Mouse (Mus musculus) retina, postnatal 1 day (tissue): ENCODE results near the gene Dab2ip.
A peak's percentile ranks its signal among the peaks of the same experiment; 100 is the strongest.

Experiments used
- DNase-seq: peaks from one replicate; pipeline ENCODE4 v3.0.0-alpha.2; 2012

Dab2ip gene

DNA sequence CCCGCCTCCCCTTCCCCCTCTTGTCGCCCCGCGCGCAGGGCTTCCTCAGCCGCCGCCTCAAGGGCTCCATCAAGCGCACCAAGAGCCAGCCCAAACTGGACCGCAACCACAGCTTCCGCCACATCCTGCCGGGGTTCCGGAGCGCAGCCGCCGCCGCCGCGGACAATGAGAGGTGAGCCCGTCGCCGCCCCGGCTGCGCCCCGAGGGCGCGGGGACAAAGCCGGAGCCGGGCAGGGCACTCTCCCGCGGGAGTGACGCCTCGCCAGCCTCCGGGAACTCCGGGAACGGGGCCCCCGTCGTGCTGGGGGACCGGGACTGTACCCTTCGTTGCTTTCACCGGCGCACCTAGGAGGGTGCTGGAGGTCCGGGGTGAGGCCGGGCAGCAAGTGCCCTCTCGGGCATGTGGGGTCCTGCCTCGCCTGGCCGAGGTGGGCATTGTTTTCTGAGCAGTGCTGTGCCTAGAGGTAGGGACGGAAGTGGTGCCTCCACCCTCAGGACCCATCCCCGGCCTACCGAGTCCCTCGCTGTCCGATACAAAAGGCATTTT, 103.5 kb downstream of the Dab2ip start:
- DNase-seq: peak; percentile 67

DNA sequence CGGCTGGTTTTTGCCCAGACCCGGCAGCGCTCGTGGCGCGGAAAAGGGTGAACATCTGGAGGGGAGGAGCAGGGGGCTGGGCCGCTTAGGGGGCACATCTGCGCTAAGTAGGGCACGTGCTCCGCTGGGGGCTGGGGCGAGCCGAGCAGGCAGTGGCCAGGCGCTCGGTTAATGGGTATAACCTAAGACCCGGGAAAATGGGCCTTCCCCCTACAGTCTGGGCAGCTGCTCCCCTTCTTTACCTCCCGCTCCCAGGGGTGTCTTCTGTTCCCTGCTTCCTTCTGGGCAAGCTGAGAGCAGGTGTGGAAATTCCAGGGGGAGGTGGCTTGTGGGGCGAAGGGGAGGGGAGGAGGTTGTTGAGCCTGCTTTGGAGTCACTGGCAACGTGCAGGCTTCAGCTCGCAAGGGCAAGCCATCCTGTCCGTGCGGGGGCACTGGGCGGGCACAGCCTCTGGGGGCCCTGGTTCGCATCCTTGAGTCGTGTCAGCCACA, 104.0 kb downstream of the Dab2ip start:
- peak; percentile 76 for DNase-seq

DNA sequence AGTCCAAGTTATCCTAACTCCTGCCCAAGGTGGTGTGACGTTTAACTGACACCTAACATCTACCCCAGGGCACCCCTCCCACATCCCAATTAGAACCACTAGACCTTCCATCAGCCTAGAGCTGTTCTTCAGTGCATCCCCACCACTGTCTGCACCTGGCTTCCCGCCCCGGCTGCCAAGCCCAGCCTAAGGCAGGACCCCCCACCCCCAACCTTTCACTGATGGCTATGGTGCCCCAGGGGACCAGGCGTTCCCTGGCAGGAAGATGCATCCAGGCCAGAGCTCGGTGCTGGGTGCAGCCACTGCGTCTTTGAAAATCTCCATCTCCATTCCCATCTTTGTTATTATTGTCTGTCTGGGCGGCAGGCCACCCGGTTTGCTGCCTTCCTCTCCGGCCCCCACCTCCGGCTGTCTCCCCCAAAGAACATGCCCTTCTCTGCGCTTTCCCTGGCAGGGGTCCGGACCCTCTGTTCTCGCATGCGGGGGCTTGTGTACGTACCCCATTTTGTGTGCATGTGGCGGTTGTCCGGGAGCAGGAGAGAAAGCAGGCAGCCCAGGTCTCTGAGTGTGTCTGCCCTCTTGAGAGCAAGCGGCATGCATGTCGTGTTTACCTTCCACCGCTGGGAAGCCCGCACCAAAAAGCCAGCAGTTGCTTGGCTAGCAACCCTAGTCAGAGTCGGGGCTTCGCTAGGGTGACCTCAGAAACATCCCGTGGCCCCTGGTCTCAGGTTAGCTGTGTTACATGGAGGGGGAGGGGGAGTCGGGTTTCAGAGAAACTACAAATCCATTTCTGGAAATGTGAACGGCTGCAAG, 104.9 kb downstream of the Dab2ip start:
- DNase-seq: peak; percentile 42

DNA sequence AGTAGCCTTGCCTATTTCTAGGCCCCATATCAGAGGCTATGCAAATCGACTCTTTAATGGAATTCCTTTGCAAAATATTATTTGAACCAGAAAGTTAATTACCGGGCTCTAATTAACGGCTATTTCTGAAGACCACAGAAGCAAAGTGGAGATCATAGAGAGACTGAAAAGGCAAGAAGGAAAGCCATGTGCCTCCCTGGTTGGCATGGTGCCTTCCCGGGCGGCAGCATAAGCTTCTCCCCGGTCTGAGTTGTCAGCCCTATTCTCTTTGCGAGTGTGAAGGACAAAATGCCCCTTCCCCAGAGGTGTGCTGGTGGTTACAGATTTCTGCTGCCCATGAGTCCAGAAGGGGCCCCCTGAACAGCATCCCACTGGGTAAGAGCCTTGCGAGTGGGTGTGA, 109.7 kb downstream of the Dab2ip start:
- no peak for DNase-seq

DNA sequence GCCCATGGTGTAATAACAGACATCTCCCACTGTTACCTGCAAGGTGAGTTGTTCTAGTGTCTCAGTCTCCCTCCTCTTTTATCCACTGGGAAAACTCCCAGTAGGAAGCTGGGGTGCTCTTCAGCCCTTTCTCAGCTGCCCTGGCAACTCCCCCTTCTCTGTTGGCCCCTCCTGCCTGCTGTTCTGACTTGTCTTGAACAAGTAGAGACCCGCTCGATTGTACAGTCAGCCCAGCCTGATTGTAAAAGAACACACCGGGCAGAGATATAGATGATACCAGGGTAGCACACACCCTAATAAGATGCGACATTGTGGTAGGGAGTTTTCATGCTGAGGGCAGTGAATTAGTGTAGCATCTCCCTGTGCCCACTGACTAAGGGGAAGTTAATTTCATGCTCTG, 111.2 kb downstream of the Dab2ip start:
- DNase-seq: no peak

DNA sequence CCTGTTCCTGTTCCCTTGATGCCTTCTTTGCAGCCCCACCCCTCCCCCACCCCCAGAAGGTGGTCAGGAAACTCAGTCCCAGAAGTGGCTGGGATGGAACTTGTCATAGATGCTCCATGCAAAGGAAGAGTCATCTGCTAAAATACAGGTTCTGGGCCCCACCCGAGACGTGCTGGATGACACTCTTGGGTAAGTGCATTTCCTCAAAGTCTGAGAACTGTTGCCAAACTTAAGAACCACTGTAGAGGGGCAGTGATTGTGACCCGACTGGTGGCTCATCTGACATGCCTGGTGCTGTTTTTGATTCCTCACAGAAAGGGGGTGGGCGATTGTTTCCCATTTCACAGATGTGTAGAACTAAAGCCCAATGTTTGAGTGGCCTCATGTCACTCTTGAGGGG, 111.7 kb downstream of the Dab2ip start:
- no peak for DNase-seq

DNA sequence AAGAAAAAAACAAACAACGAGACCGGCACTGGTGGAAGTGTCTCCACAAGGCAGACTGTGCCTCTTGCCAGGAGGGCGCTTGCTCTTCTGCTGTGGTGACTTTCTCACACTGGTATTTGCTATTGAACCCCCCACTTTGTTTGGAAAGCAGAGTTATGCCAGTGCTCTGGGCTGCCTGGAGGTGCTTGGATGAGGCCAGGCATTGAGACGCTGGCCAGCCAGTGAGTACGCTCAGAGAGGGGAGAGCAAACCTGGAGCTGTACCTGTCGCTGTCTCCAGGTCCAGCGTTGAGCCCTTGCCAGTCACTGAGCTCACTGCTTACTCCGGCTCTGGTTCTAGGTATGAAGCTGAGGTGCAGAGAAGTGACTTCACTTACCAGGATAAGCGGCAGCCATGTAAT, 112.2 kb downstream of the Dab2ip start:
- DNase-seq: no peak

DNA sequence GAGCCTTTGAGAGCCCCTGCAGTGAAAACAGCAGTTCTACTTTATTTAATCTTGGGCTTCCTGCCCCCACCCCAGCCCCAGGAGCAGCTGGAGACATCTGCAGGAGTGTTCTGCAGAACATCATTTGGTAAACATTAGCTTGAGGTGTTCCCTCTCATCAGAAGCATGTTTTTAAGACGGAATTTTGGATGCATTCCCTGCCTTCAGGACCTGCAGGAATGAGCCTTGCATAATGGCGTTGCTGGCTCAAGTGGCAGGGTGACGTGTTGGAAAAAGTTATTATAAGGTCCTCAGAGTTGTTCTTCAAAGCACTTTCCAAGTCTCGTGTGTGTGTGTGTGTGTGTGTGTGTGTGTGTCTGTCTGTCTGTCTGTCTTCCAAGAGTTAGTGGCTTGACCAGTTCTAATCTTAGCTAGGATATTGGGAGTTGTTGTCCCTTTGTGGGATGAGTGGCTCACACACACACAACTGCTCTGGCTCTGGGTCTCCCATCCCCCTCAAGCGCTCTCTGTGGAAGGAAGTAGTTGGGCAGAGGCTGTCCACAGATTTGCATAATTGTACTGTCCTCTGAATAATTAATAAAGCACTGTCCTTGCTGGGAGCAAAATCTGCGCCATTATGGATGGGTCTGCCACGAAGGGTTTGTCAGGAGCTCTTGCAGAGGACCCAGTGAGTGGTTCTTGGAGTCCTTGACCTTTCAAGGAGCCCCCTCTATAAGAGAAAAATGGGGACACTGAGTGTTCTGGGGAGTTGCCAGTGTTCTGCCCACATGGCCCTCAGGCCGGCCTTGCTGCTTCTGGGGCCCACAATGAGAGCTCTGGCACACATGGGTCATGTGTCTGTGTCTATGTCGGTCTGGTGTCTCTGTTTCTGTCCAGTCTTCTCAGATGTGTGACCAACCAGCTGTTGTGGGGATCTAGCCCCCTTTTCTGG, 114.2 kb downstream of the Dab2ip start:
- DNase-seq: peak; percentile 49

DNA sequence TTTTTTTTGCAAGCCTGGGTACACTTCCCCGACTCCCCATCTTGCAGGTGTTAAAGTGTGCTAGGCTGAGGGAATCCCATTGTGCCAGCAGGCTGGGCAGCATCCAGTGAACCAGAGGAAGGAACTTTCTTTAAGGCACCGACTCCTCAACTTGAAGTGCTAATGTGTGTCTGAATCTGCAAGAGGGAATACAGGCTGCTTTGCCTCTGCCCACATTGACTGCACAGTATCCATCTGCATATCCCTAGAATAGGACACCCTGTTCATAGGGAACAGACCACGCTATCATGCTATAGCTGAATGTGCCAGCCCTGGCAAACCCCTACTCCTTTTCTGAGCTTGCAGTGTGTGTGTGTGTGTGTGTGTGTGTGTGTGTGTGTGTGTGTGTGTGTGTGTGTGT, 115.1 kb downstream of the Dab2ip start:
- DNase-seq: no peak

DNA sequence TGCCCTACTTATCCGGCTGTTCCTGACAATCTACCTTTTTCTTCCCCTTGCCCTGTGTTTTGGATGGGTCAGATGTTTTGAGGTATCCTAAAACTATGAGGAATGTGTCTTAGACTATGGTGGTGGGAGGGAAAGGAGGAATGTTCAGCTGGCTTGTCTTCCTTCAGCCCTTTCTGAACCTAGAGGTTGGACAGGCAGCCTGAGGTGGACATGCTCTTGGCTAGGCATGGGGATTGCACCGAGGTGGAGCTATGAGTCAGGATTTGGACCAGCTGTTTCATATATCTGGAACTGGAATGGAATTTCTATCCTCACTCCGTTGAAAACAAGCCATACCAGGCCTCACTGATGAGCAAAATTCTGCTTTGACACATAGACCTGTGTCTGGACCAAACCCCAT, 115.9 kb downstream of the Dab2ip start:
- DNase-seq: no peak

DNA sequence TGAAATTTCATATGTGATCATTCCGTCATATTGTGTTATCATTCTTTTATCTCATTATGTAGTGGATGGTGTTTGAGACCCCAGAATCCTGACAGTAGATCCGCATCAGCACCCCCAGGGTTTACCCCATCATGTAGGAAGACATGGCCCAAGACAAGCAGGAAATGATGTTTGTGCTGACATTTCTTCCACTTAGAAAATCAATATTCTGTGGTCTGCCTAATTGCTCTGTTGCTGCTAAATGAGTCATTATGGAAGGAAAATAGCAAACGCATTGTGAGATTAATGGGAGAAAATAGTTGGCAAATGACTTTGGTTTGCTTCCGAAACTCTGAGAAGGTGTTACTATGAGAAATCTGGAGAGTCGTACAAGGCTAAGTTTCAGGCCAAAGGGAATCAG, 116.4 kb downstream of the Dab2ip start:
- no peak for DNase-seq

DNA sequence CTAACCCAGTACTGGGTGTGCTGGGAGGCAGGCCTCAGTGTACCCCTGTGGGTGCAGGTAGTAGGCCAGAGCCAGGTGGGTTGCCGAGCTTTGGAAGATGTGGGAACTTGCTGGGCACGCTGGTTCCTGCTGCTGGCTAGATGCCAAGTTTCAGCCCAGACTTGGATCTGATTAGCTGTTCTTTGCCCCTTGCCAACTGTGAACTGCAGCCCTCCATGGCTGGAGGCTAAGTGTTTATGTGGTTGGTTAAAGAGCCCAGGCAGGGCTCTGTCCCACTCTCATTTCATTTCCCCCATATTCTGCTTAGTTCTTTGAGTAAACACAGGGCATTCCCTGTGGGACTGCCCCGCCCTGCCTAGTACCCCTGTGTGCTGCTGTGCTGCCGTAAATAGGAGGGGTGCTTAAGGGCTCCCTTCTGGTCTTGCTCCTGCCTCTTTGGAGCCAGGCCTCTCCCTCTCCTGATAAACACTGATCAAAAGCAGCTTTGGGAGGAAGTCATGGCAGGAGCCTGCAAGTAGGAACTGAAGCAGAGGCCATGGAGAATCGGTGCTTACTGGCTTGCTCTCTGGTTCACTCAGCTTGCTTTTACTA, 118.1 kb downstream of the Dab2ip start:
- peak; percentile 68 for DNase-seq

DNA sequence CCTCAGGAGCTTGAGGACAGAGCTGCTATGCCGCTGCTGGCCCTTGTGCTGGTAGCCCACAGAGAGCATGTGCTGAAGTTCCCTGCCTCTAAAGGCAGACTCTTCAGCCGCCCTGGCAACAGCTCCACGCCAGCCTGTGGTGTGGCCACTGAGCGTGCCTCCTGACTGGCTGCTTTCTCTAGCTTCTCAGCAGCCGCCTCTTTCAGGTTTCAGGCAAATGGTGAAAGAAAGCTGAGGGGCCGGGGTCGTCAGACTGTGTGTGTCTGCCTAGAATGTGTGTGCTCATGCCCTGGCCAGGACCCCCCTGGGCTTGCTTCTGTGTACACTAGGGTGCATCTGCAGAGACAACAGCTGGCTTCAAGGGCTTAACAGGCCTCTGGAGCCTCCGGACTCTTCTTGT, 119.8 kb downstream of the Dab2ip start:
- peak; percentile 52 for DNase-seq

DNA sequence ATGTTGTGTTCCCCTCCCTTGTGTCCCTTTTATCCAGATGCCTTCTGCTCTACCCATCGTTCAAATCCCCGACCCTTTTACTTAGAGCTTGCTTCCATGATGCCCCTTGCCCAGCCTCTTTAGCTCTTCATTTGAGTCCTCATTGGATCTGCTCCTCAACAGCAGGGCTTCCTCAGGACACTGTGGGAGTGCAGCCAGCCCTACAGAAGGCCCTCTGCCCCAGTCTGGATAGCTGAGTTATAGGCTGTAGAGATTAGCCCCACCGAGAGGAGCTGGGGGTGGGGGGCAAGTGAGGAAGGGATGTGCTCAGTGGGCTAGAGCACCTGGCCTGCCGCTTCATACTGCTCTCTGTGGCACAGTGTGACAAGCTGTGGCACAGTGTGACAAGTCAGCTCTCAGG, 120.4 kb downstream of the Dab2ip start:
- no peak for DNase-seq

DNA sequence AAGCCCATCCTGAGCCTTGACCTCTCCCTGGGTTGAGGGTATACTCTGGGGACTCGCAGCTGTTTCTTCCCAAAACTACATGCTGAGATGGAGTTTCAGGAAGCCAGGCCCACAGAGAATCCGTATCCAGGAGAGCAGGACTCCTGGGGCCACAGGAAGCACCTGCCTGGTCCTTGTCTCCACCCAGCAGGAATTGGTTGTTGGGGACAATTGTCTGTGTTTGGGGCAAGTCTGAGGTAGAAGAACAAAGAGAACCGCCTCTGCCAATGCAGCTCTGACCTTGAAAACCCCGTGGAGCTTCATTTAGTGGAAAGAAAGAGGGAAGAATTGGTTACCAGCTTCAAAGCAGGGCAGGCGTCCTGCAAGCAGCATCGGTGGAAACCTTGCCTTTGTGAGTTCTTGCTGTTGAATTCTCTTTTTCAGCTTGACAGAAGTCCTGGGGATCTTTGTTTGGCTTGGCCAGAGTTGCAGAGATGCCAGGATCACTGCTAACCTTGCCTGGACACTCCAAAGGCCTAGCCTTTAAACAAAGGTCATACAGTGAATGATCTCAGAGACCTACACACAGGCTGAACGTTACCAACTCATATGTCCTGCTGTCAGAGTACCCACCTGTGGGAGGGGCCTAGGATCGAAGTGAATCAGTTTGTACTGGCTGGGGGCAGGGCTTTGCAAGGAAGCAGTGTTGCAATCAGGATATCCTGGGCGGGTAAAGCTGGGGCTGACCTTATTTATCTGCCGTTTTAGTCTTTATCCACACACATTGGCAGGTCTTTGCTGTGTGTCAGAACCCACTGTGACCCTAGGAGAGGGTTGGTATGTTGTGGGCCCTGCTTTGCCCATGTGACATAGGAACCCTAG, 122.0 kb downstream of the Dab2ip start:
- no peak for DNase-seq

DNA sequence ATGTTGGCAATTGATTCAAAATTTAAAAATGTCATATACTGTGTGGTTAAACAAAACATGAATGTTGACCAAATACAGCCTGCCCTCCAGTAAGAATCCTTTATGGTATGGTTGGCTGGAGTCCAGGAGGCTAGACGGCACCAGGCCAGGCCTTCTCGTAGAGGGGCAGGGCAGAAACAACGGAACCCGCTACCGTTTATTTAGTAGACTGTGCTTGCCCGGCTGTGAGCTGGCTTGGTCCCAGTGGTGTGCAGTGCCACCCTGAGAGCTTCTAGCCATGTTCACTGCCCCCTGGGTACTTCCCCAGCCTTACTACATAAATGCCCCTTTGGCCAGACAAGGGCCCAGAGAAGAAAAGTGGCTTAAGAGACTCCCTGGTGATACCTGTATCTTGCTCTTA, 122.8 kb downstream of the Dab2ip start:
- no peak for DNase-seq

DNA sequence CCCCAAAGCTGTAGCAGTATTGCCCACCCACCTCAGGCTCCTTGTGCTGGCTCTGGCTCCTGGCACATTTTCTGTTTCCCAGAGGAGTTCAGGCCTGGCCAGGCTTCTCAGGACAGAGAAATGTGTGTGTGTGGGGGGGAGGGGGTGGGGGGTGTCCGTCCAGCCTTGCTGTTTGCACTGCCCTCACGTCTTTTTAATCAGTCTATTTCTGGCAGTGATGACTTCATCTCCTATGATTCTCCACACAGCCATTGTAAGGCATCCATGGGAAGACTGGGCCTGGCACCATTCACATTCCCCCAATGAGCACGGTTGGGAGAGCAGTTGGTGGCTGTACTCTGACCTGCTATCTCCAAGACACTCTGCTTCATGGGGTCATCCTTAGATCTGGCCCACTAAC, 125.9 kb downstream of the Dab2ip start:
- DNase-seq: peak; percentile 66

DNA sequence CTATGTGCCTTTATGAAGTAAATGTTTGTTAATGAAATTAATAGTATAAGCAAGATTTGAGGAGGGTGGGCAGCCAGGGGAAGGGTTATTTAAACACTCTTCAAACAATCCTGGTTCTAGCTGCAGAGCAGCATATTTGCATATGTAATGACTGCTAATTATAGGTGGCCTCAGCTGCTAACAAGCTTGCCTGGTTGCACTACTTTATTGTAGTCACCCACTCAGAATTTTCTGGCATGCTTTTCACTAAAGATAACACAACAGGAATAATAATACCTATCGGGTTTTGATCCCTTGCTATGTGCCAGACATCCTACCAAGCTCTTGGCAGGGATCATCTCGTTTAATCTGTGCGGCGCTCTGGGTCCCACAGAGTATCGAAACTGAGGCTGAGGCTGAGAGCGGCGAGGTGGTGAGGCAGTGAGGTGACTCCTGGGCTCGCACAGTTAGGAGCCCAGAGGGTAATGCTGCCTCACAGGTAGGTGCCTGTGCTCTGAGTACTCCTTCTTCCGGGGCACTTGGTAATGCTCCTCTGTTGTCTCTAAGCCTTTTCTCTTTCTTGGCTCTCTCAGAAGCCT, 126.8 kb downstream of the Dab2ip start:
- DNase-seq: no peak

DNA sequence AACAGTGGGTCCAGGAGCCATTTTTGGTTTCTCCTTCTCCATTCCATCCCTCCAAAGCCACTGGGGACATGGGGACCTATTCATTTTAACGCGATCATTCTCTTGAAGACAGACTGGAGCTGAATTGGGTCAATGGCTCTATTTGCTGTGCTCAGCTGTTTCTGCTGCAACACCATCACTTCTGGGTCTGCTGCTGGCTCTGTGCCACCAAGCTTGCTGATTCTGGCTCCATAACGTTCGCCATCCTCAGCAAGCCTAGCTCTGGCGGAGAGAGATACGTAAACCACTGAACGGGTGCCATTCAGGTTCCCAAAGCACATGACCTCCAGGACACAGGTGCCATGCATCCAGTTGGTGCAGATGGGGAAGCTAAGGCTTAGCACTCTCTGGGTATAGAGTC, 128.0 kb downstream of the Dab2ip start:
- DNase-seq: peak; percentile 36

DNA sequence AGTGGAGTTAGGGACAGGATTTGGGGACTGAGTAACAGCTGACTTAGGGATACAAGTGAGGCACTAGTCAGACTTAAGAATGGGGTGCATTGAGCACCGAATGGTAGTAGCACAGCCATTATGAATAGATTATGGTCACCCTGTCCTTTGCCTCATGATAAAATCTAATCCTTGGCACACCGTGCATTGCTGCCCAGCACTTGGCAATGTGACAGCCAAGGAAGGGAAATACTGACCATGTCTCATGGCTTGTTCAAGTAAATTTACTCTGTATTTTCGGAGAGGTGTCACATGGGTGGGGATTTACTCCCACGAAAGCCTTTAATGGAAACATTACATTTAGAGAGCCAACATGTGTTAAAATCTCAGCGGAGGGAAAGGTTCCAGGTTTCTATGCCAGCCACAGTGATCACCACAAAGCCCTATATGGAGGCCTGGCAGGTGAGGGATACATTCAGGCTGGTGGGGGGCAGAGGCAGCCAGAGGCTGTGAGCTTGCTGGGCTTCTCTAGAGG, 129.5 kb downstream of the Dab2ip start:
- no peak for DNase-seq

DNA sequence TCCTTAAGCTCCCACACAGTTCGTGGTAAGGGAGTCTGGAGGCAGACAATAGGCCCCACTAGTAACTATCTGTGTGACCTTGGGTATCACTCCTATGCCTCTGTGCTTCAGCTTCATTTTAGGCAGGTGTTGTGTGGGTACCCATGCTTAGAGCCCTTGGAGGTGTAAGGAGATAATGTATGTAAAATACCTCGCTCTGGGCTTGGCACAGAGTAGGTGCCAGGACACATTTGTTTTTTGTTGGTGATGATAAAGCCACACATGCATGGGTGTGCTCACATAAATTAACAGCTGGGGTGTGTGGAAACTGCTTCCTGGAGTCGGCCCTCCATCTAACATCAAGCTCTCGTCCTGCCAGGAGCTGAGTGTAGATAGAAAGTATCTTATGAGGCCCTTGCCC, 130.1 kb downstream of the Dab2ip start:
- no peak for DNase-seq

DNA sequence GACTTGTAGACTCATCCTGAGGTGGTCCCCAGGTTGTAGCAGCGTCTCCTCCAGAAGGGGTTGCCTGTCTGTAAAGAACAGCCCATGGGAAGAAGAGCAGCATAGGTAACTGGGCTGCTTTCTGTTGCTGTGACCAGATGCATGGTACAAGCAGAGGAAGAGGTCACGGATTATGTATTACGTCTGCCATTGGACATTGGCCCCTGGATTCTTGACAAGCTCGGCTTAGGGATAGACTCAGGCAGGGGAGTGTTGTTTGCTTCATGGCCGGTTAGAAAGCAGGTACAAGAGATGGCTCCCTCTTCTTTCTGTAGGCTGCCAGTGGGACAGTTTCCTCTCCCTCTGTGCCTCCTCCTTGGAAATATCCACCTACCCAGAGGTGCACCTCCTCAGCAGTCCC, 130.5 kb downstream of the Dab2ip start:
- no peak for DNase-seq
